Mouse (Mus musculus) MN1 (cell line): Measurements from ENCODE around the gene Slc6a15.

Source experiments
- DNase-seq: peaks from one replicate; pipeline ENCODE4 v3.0.0-alpha.2; 2016; ENCODE audit warnings: low spot score

The Slc6a15 gene

DNA sequence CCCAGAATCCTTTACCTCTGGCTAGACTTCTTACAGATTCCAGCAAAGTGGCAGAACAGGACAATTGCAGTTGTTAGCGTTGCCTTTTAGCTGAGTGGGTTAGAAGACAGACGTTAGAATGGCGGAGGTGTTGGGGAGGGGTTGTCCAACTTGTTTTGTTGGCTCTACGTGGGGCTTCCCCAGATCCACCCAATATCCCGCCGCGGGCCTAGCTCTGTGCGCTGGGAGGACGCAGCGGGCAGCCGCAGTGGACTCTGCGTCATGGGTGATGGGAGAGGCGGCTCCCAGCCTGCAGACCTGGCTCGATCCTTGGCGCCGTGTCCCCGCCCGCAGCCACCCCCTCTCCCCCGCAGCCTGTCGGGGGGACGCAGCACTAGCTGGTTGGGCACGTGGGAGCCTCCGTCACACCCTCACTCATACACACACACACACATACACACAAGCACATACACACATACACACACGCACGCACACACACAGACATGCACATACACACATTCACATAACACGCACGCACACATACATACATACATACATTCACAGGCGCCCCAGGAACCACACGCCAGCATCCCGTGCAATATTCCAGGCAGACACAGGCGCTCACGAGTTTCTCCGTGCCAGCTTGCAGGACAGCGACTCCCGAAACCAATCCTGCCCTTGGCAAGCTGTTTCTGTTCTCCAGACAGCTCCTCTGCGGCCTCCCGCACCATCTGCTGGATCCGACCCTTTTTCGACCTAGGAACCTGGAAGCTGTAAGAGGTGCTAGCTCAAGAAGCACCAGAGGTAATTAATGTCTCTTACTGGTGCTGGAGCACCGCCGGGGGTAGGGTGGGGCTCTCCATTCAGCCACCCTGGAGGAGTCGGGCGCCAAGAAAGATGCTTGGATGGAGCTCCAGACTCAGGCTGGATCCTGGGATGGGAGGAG, at the start of gene Slc6a15:
Slc6a15 (plus strand) TSS at position 413 of the 925 bp plus-strand sequence.
- peak; percentile 67 for DNase-seq

- DNase-seq, result no peak
Measured at GRCm38 (mm10) chr10:103321941-103322340, 45.6 kb upstream of the Slc6a15 start.

- DNase-seq, result no peak
Measured at GRCm38 (mm10) chr10:103323386-103323785, 44.2 kb upstream of the Slc6a15 start.

DNA sequence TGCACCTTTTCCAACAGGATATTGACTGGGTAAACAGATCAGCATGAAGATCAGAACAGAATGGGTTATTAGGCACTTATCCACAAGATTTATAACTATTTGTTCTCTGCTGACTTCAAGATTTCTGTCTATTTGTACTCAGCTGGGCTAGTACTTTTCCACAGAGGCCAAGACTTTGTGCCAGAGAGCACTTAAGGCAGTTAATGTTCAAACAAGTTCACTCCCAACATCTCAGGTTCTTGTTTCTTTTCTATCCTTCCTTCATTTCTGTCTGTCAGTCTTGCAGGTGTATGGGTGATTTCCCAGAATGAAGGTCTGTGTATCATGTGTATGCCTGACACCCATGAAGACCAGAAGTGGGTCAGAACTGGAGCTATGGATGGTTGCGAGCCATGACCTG, 33.3 kb upstream of the Slc6a15 start:
- no peak for DNase-seq

DNA sequence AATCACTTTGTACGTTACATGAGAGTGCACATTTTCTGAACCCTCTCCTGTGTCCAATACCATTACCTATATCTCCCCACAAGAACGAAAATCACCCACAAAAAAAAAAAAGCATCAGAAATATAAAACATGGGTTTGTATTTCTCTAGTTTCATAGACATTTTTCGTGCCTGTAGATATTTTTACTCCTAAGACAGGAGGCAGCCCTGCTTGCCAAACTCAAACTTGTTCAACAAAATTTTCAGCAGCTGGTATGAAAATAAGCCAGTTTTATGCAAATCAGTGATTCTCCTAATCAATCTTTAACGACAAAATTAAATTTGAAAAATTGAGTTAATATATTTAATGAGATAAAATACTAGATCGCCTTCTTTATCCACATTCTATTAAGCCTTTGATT, 27.7 kb upstream of the Slc6a15 start:
- no peak for DNase-seq

GRCm38 (mm10) chr10:103346797-103347196, 20.8 kb upstream of the Slc6a15 start:
- no peak for DNase-seq

DNA sequence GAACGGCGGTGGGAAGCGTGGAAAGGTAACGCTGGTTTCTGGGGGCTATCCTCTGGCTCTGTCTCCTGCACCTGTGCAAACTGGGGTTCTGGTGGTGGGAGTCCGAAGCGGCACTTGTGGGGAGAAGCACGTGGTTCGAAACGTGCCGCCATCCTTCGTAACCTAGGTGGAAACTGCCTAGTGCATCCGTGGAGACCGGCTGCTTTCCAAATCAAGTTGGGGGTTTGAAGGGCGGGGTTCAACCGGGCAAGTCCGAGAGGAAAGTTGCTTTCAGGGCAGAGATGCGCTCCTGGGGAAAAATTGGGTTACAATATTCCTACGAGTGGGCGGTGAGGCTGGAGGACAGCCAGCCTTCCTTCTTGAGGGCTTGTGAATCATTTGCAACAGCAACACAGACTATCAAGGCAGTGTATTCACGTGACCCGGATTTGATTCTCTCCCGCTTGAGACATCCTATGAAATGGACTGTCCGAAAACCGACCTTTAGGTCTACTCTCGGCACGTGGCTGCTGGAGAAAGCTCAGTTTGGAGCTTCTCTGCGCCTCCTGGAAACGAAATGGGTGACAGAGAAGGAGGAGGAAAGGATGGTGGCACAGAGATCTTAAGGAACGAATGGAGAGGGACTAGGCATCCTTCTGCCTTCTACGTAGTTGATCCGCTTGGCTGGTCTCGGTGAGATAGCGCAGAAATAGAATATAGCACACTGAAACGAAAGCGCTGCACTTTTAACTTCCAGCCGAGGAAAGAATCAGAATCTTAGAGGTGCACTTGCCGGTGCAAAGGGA, 905 bp downstream of the Slc6a15 start:
- peak; percentile 70 for DNase-seq

GRCm38 (mm10) chr10:103369081-103369420, 1.5 kb downstream of the Slc6a15 start:
- DNase-seq, result peak; percentile 91

GRCm38 (mm10) chr10:103402171-103402570, 34.6 kb downstream of the Slc6a15 start:
- DNase-seq, result peak; percentile 65

DNA sequence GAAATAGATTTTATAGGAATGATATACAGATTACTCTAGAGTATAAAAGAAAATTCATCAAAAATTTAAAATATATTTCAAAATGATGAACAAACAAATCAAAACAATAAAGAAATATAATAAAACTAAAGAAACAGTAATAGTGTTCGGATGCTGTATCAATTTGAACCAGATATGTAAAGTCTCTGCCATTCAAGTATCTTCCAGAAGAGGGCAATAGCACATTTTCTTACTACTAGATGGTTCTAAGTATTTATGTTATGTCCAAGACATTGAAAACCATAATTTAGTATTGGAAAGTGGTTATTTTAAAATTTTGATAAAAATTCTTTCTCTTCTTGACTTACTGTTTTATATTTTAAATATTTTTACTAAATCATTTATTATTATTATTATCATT, 60.1 kb downstream of the Slc6a15 start:
- peak; percentile 20 for DNase-seq

DNA sequence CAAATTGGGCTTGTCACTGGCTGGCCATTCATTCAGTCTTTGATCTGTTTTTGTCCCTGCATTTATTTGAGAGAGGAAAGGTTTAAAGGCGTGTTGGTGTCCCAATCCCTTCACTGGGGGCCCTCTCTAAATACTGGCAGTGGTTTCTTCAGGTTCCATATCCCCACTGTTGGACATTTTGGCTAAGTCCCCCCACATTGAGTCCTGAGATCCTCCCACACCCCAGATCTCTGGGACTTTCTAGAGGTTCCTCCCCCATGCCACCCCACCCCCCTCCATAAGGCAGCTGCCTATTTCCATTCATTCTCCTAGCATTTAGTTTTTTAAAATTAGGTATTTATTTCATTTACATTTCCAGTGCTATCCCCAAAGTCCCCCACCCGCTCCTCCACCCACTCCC, 75.0 kb downstream of the Slc6a15 start:
- DNase-seq, result no peak

DNA sequence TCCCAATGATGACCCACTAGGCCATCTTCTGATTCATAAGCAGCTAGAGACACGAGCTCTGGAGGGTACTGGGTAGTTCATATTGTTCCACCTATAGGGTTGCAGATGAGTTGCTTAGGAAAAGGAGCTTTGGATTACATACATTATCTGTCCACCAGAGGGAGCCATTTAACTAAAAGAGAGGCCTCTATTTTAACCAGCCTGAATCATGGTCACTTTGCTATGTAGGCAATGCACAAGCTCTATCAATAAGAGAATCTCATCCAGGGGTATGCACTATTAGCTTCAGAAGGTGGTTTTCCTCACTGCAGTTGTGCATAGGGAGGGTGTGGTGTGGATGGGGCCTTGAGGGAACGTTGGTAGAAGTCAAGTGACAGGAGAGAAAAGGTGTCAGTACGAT, 75.5 kb downstream of the Slc6a15 start:
- peak; percentile 86 for DNase-seq

DNA sequence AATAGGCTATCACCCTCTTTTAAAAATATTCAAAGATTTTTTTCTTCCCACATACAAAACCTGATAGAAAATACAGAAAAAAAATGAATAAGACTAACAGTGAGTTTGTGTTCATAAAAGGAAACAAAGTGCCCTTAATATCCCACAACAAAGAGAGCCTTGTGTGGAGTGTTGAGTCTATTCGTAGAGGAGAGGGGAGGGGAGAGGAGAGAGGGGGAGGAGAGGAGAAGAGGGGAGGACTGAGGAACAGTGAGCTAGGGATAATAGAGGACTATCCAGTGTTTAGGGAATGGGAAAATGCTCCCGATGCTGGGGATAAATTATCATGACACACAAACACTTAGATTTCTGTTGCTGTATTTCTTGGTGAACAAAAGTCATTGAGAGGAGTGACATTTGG, 80.8 kb downstream of the Slc6a15 start:
- no peak for DNase-seq

GRCm38 (mm10) chr10:103457896-103458295, 90.3 kb downstream of the Slc6a15 start:
- no peak for DNase-seq
